Mouse (Mus musculus): ENCODE data around the gene Nsun2. TPM values are rescaled to one million over a fixed set of nuclear protein-coding genes. Genes with fewer than 3 reads are reported as not detected.
A peak's percentile ranks its signal among the peaks of the same experiment; 100 is the strongest.
"Not testable (repeated sequence)": the region's sequence is repeated elsewhere in the genome, so short reads cannot be mapped to it uniquely, and the experiment has no call there.

Nsun2 gene
- polyA plus RNA-seq, 1 experiment, result 28.7 TPM

GRCm38 (mm10) chr13:69612175-69612544 lies 78.6 kb downstream of the Nsun2 start:
- no peak for DNase-seq
- Histone ChIP-seq H3K4me1 (ENCODE audit: control insufficient read depth, insufficient read depth, low read length) (peaks cover 3% of the 10 kb centered on the region), H3K4me3 (replicated peaks; ENCODE audit: extremely low read depth, low read depth, low read length) (peak overlapping the region; percentile 85)
- WGBS, result 0% methylated on average over 24 of the region's 24 CpGs
- TF ChIP-seq CTCF (IDR thresholded peaks at IDR 0.05; ENCODE audit: insufficient read depth, low read length), result no peak
- TF ChIP-seq POLR2A (IDR thresholded peaks at IDR 0.05; ENCODE audit: borderline replicate concordance, extremely low read depth, low read depth, low read length), result no peak

- DNase-seq, result no peak
- 76% methylated on average over 6 of the region's 6 CpGs for WGBS
- H3K4me3 ChIP-seq (replicated peaks; ENCODE audit: extremely low read depth, low read depth, low read length), result no peak overlapping the region
- peaks cover 3% of the 10 kb centered on the region for H3K4me1 ChIP-seq (ENCODE audit: control insufficient read depth, insufficient read depth, low read length)
- TF ChIP-seq CTCF (IDR thresholded peaks at IDR 0.05; ENCODE audit: insufficient read depth, low read length), result no peak
- TF ChIP-seq POLR2A (IDR thresholded peaks at IDR 0.05; ENCODE audit: borderline replicate concordance, extremely low read depth, low read depth, low read length), result no peak
Observed at GRCm38 (mm10) chr13:69616716-69617115, 83.2 kb downstream of the Nsun2 start.

GRCm38 (mm10) chr13:69623843-69624242 lies 90.3 kb downstream of the Nsun2 start:
- TF ChIP-seq POLR2A (IDR thresholded peaks at IDR 0.05; ENCODE audit: borderline replicate concordance, extremely low read depth, low read depth, low read length) (no peak), CTCF (IDR thresholded peaks at IDR 0.05; ENCODE audit: insufficient read depth, low read length) (no peak)
- 77% methylated on average over 5 of the region's 5 CpGs for WGBS
- no peak overlapping the region for H3K4me3 ChIP-seq (replicated peaks; ENCODE audit: extremely low read depth, low read depth, low read length)
- no peaks in the 10 kb centered on the region for H3K4me1 ChIP-seq (ENCODE audit: control insufficient read depth, insufficient read depth, low read length)
- DNase-seq, result no peak

GRCm38 (mm10) chr13:69624510-69624909 lies 91.0 kb downstream of the Nsun2 start:
- WGBS, result 82% methylated on average over 3 of the region's 3 CpGs
- DNase-seq, result no peak
- no peak overlapping the region for H3K4me3 ChIP-seq (replicated peaks; ENCODE audit: extremely low read depth, low read depth, low read length)
- no peaks in the 10 kb centered on the region for H3K4me1 ChIP-seq (ENCODE audit: control insufficient read depth, insufficient read depth, low read length)
- TF ChIP-seq POLR2A (IDR thresholded peaks at IDR 0.05; ENCODE audit: borderline replicate concordance, extremely low read depth, low read depth, low read length) (no peak), CTCF (IDR thresholded peaks at IDR 0.05; ENCODE audit: insufficient read depth, low read length) (no peak)

GRCm38 (mm10) chr13:69627941-69628340 lies 94.4 kb downstream of the Nsun2 start:
- DNase-seq, result no peak
- Histone ChIP-seq H3K4me3 (replicated peaks; ENCODE audit: extremely low read depth, low read depth, low read length) (no peak overlapping the region), H3K4me1 (ENCODE audit: control insufficient read depth, insufficient read depth, low read length) (no peaks in the 10 kb centered on the region)
- 97% methylated on average over 3 of the region's 3 CpGs for WGBS
- no peak for TF ChIP-seq POLR2A (IDR thresholded peaks at IDR 0.05; ENCODE audit: borderline replicate concordance, extremely low read depth, low read depth, low read length)
- TF ChIP-seq CTCF (IDR thresholded peaks at IDR 0.05; ENCODE audit: insufficient read depth, low read length), result no peak

- H3K4me3 ChIP-seq (replicated peaks; ENCODE audit: extremely low read depth, low read depth, low read length), result no peak overlapping the region
- H3K4me1 ChIP-seq (ENCODE audit: control insufficient read depth, insufficient read depth, low read length), result no peaks in the 10 kb centered on the region
- no peak for DNase-seq
- 81% methylated on average over 8 of the region's 8 CpGs for WGBS
- TF ChIP-seq POLR2A (IDR thresholded peaks at IDR 0.05; ENCODE audit: borderline replicate concordance, extremely low read depth, low read depth, low read length) (no peak), CTCF (IDR thresholded peaks at IDR 0.05; ENCODE audit: insufficient read depth, low read length) (no peak)
Observed at GRCm38 (mm10) chr13:69630576-69630975, 97.0 kb downstream of the Nsun2 start.

- 95% methylated on average over 3 of the region's 3 CpGs for WGBS
- no peak for DNase-seq
- Histone ChIP-seq H3K4me3 (replicated peaks; ENCODE audit: extremely low read depth, low read depth, low read length) (no peak overlapping the region), H3K4me1 (ENCODE audit: control insufficient read depth, insufficient read depth, low read length) (no peaks in the 10 kb centered on the region)
- TF ChIP-seq CTCF (IDR thresholded peaks at IDR 0.05; ENCODE audit: insufficient read depth, low read length), result no peak
- no peak for TF ChIP-seq POLR2A (IDR thresholded peaks at IDR 0.05; ENCODE audit: borderline replicate concordance, extremely low read depth, low read depth, low read length)
Observed at GRCm38 (mm10) chr13:69631111-69631510, 97.6 kb downstream of the Nsun2 start.

- DNase-seq, result no peak
- H3K4me3 ChIP-seq (replicated peaks; ENCODE audit: extremely low read depth, low read depth, low read length), result no peak overlapping the region
- H3K4me1 ChIP-seq (ENCODE audit: control insufficient read depth, insufficient read depth, low read length), result no peaks in the 10 kb centered on the region
- TF ChIP-seq POLR2A (IDR thresholded peaks at IDR 0.05; ENCODE audit: borderline replicate concordance, extremely low read depth, low read depth, low read length), result no peak
- TF ChIP-seq CTCF (IDR thresholded peaks at IDR 0.05; ENCODE audit: insufficient read depth, low read length), result no peak
- WGBS, result 83% methylated on average over 4 of the region's 4 CpGs
Observed at GRCm38 (mm10) chr13:69631659-69632058, 98.1 kb downstream of the Nsun2 start.

GRCm38 (mm10) chr13:69633551-69633950 lies 100.0 kb downstream of the Nsun2 start:
- Histone ChIP-seq H3K4me3 (replicated peaks; ENCODE audit: extremely low read depth, low read depth, low read length) (no peak overlapping the region), H3K4me1 (ENCODE audit: control insufficient read depth, insufficient read depth, low read length) (no peaks in the 10 kb centered on the region)
- no peak for DNase-seq
- 90% methylated on average over 9 of the region's 9 CpGs for WGBS
- TF ChIP-seq POLR2A (IDR thresholded peaks at IDR 0.05; ENCODE audit: borderline replicate concordance, extremely low read depth, low read depth, low read length) (no peak), CTCF (IDR thresholded peaks at IDR 0.05; ENCODE audit: insufficient read depth, low read length) (no peak)

- DNase-seq, result no peak
- 86% methylated on average over 2 of the region's 2 CpGs for WGBS
- TF ChIP-seq CTCF (IDR thresholded peaks at IDR 0.05; ENCODE audit: insufficient read depth, low read length) (no peak), POLR2A (IDR thresholded peaks at IDR 0.05; ENCODE audit: borderline replicate concordance, extremely low read depth, low read depth, low read length) (no peak)
- Histone ChIP-seq H3K4me3 (replicated peaks; ENCODE audit: extremely low read depth, low read depth, low read length) (no peak overlapping the region), H3K4me1 (ENCODE audit: control insufficient read depth, insufficient read depth, low read length) (no peaks in the 10 kb centered on the region)
Observed at GRCm38 (mm10) chr13:69633988-69634387, 100.4 kb downstream of the Nsun2 start.

GRCm38 (mm10) chr13:69635836-69636235 lies 102.3 kb downstream of the Nsun2 start:
- not testable (repeated sequence) for H3K4me3 ChIP-seq (replicated peaks; ENCODE audit: extremely low read depth, low read depth, low read length); DNase-seq; H3K4me1 ChIP-seq (ENCODE audit: control insufficient read depth, insufficient read depth, low read length)
- 94% methylated on average over 7 of the region's 7 CpGs for WGBS

All from lung, adult 2 months (tissue).